Mouse (Mus musculus) adrenal gland, postnatal 14 days (tissue): ENCODE results near the gene Mef2b. TPM values are rescaled to one million over a fixed set of nuclear protein-coding genes. Genes with fewer than 3 reads are reported as not detected.

Source experiments
- microRNA-seq, 2 experiments: library from miRNA; unstranded; fragments of <30 nt; microRNA quantifications; one replicate each; pipeline ENCODE4 v1.2.0; 2021
- total RNA-seq: library from RNA; stranded (reverse); gene quantifications from 2 replicates; pipeline ENCODE4 v1.2.3, GENCODE M21; 2021

Mef2b gene
- total RNA-seq, 1 experiment from 2014 or later: 0.56 TPM

Small RNAs within 50 kb of the gene (microRNA-seq; reads per million reads assigned to microRNA genes)
- 0 reads per million in 2 experiments for gene Mir7066

Other genes starting within 250 kb of the Mef2b start
- gene Tssk6, start 237.5 kb upstream of the Mef2b start, total RNA-seq: 0.83 and 0.85 TPM in 2 replicates
- gene Ndufa13, start 237.2 kb upstream of the Mef2b start, total RNA-seq: 239 and 250 TPM in 2 replicates
- 5.7 and 6.7 TPM in 2 replicates for gene Yjefn3, start 237.0 kb upstream of the Mef2b start, total RNA-seq
- gene Gatad2a, start 143.3 kb upstream of the Mef2b start, total RNA-seq: 105 and 111 TPM in 2 replicates
- gene Mau2, start 97.0 kb upstream of the Mef2b start, total RNA-seq: 54.0 and 60.3 TPM in 2 replicates
- 26.2 and 31.8 TPM in 2 replicates for gene Sugp1, start 96.9 kb upstream of the Mef2b start, total RNA-seq
- 0.98 and 4.2 TPM in 2 replicates for gene Tm6sf2, start 66.8 kb upstream of the Mef2b start, total RNA-seq
- 0.30 and 0.48 TPM in 2 replicates for gene Hapln4, start 56.3 kb upstream of the Mef2b start, total RNA-seq
- gene Ncan, start 18.8 kb upstream of the Mef2b start, total RNA-seq: 0.41 and 0.67 TPM in 2 replicates
- gene Nr2c2ap, start 8.4 kb upstream of the Mef2b start, total RNA-seq: 15.0 and 18.4 TPM in 2 replicates
- 16.9 and 18.8 TPM in 2 replicates for gene Rfxank, start 557 bp upstream of the Mef2b start, total RNA-seq
- gene Borcs8, start 212 bp upstream of the Mef2b start, total RNA-seq: 49.2 and 50.5 TPM in 2 replicates
- gene Tmem161a, start 32.6 kb downstream of the Mef2b start, total RNA-seq: 48.9 and 50.7 TPM in 2 replicates
- 132 and 144 TPM in 2 replicates for gene Slc25a42, start 72.6 kb downstream of the Mef2b start, total RNA-seq
- 30.9 and 31.5 TPM in 2 replicates for gene Sugp2, start 94.5 kb downstream of the Mef2b start, total RNA-seq
- gene Armc6, start 94.8 kb downstream of the Mef2b start, total RNA-seq: 11.3 and 13.4 TPM in 2 replicates
- gene Homer3, start 143.1 kb downstream of the Mef2b start, total RNA-seq: 21.3 and 25.0 TPM in 2 replicates
- gene Ddx49, start 162.8 kb downstream of the Mef2b start, total RNA-seq: 49.2 and 71.3 TPM in 2 replicates
- 215 and 222 TPM in 2 replicates for gene Cope, start 162.8 kb downstream of the Mef2b start, total RNA-seq
- 1.9 and 2.9 TPM in 2 replicates for gene Cers1, start 176.1 kb downstream of the Mef2b start, total RNA-seq
- gene Gdf1, start 190.1 kb downstream of the Mef2b start, total RNA-seq: 0.41 and 1.2 TPM in 2 replicates
- 64.0 and 64.4 TPM in 2 replicates for gene Upf1, start 213.6 kb downstream of the Mef2b start, total RNA-seq
- 1.4 TPM in 1 of 2 replicates, not detected in the other for gene Comp, start 233.8 kb downstream of the Mef2b start, total RNA-seq